Mouse (Mus musculus): ENCODE measurements around the gene Oxct1.

DNA sequence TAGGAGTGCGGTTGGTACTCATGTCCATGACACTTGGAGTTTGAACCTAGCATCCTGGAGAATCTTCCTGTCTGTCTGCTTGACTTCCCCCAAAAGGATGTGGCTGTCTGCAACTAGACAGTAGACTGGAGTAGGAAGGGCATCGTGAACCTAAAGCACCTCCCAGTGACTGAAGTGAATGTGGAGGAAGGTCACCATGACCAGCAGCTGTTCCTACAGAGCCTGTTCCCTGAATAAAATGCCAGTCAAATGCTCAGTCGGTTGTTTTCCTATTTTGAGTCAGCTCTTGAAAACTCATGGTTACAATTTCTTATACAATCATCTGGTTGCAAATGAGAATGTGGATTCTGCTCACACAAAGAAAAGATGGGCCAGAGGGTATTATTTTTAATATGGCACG is 51.8 kb downstream of the Oxct1 start:
- no peak for TF ChIP-seq CTCF (IDR thresholded peaks at IDR 0.05; ENCODE audit: borderline replicate concordance, insufficient read depth, low read length)
- TF ChIP-seq POLR2A (IDR thresholded peaks at IDR 0.05; ENCODE audit: low read depth, low read length) = no peak

All from embryonic fibroblast, embryonic 13.5 days (primary cell).